Mouse (Mus musculus): Measurements from ENCODE around the gene Lifr.
A peak's percentile ranks its signal among the peaks of the same experiment; 100 is the strongest.

Gene Lifr

DNA sequence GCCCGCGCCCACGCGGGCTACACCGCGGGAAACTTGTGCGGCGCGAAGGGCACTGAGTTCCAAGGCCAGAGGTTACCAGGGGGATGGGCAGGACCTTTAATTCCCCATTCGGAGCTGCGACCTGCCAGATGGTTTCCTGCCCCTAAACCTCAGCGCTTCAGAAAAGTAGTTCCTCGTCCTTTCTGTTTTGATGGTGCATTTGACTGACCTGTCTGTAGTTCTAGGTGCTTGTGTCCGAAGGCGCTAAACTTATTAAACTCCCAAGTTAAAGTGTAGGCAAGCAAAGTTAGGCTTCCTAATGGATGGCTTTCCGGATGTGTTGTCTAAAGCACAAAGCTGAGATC, 39.5 kb downstream of the Lifr start:
- DNase-seq, result no peak

DNA sequence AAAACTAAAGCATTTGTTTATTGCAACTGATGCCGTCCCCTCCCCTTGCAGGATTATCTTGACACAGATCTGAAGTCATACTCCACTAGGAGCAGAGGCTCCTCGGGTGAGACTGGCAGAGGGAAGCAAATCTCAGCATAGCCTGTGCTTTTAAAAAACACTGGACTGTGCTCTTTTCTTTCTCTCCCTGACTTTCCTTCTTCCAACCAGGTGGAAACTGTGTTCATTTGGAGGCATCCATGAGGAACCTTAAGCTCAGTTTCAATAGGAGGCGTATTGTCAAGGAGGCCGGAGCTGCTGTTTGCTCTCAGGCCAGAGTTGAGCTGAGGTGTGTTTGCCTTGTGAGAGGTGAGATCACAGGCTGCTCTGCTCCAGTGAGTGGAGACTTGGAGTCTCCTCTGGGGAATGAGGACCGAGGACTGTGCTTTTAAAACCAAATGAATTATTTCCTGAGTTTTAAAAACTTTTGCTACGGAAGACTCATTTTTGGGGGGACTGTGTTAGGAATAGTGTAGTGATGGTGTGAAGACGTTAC, 40.3 kb downstream of the Lifr start:
- DNase-seq, result peak; percentile 21 to 41

DNA sequence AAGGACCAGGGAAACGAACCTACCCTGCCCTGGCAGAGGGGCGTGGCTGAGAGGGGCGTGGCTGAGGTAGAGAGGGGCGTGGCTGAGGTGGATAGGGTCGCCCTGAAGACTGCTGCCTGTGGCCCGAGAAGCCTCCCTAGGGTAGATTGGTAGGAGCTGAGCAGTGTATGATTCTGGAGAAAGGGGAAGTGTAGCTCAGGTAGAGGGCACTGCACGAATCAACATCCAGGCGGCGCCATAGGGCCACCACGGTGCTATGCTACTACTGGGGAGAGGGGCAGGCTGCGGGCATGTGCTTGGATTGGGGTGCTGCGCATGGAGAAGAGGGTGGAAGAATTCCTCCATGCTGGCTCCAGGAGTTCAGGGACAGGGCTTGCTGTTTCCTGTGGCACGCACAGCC, 42.3 kb downstream of the Lifr start:
- peak; percentile 54 to 59 for DNase-seq

DNA sequence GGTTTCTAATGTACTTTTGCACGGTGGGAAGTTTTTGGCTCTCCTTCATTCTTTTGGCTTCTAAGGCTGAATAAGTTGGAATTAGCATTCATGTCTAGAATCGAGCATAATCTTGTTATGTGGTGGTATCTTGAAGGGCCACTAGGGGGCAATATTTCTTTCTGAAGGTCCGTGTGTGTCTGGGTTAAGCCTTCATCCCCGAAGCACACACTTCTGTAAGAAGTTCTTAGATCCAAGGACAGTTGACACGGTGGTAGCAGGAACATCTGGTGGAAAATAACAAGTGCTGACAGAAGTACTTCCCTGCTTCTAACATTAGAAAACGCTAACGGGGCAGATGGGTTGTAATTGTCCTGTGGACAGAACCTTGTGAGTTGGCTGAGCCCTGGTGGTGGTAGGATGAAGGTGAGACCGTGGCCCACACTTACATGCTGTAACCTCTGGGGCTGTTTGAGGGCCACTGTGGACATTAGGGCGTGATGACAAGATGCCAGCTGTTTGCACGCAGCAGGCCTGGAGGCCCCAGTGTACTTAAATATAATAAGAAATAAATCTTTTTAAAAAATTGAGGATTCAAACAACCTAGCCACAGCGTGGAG, 44.1 kb downstream of the Lifr start:
- DNase-seq, result no peak

DNA sequence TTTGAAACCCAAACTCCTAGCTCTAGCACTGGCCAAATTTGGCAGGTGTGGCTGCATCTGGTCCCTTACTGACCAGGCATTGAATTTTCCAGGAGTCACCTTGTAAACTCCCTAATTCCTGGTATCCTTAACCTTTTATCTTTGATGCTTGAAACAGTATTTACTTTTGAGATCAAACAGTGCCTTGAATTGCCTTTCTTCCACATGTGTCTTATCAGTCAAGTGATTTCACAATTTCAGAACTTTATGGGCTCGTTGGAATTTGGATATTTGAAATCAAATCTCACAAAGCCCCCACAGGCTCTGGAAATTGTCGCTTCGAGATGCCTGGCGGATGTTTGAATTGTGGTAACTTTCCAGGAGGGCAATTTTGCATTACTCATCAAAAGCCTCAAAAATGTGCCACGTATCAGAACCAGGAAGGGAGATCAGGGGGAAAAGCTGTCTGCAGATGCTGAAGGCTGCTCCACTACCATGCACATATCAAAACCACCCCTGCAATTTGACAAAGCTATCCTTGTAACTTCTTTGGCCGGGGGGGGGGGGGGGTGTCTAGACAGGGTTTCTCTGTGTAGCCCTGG, 45.7 kb downstream of the Lifr start:
- no peak for DNase-seq

DNA sequence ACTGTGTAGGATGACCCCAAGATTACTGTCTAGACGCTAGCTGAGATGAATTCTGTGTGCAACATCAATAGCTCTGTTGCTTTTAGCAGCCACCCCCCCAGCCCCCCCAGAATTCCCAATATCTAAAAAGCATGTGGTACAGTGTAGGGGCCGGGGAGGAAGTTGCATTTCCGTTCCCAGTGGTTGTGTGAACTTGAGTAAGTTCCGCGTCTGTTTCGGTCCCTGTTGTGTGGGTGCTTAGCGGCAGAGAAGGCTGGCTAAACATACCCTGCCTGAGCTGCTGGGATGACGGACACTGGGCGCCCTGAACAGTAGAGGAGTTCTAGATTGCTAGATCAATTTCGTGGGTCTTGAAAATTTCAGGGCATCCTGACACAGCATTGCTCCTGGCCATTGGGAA, 46.5 kb downstream of the Lifr start:
- no peak for DNase-seq

DNA sequence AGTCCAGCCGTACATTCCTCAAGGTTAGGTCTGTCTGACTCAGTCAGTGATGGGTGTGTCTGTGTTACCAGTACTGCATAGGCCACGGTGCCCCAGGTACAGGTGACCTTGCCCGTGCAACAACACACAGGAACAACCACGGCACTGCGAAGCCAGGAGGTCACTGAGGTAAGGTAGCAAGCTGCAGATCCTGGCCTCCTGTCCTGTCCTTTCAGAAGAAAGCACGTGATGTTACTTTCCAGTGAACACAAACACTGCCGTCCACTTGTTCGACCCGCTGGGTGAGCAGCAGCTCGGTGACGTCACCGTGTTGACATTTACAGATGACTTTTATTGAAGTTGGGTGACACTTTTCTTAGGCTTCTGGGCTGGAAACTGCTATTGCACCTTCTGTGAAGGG, 47.2 kb downstream of the Lifr start:
- DNase-seq, result peak; percentile 32 to 53

DNA sequence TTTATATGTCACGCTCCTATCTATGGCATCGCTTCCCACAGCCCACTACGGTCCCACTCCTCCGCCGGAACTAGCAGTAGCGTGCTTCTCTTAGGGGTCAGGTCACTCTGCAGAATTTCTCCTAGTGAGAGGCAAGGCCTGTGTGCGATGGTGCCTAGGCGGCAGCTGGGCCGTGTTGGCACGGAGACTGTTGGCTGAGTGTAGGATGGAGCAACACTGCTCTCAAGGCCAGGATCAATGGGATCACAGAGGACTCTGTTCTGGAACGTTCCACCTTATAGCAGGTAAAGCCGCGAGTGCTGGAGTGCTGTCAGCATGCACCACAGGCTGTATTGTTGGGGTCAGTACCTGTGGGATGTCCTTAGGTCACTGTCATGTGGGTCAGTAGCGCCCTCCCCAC, 48.1 kb downstream of the Lifr start:
- DNase-seq, result no peak

DNA sequence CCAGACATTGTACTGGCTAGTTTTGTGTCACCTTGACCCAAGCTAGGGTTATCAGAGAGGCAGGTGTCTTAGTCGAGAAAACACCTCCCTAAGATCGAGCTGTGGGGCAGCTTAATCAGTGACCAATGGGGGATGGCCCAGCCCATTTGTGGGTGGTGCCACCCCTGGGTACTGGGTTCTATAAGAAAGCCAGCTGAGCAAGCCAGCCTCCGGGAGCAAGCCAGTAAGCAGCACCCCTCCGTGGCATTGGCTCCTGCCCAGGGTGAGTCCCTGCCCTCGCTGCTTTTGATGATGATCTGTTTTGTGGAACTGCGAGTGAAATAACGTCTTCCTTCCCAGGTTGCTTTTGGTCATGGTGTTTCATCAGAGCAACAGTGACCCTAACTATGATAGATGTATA, 49.9 kb downstream of the Lifr start:
- no peak for DNase-seq

DNA sequence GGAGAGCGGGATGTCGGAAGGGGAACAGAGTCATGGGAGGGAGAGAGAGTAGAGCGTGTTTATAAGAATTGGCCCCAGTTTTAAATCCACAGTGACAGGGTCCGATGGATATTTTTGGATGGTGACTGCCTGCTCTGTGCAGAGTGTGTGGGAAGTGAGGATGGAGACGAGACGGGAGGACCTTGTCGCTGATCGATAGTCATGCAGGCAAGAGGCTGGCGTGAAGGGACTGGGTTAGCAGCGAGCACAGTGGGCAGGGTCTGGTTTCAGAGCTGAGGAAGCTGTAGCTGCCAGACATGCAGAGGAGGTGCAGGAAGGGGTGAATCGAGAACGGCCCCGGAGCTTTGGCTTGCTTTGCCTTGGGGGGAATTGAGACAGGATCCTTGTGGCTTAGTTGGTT, 50.8 kb downstream of the Lifr start:
- no peak for DNase-seq

DNA sequence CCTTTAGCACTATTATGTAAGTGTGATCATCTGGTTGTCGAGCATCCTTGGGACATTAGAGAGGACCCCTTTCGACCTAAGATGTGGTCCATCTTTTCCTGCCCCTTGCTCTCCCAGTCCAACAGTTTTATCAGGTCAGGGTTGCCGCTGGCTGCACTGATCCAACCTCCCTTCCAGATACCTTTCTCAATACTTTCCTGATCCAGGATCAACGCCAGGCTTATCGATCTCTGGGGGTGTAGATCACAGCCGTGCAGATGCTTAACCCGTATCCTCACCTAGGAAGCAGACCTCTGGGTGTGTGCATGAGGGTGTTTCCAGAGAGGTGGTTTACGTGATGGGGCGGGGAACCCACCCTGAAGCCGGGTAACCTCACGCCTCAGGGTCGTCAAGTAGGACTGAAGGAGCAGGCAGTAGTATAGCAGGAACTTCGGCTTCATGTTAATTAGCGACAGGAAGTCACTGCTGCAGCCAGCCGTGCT, 53.3 kb downstream of the Lifr start:
- DNase-seq, result no peak

DNA sequence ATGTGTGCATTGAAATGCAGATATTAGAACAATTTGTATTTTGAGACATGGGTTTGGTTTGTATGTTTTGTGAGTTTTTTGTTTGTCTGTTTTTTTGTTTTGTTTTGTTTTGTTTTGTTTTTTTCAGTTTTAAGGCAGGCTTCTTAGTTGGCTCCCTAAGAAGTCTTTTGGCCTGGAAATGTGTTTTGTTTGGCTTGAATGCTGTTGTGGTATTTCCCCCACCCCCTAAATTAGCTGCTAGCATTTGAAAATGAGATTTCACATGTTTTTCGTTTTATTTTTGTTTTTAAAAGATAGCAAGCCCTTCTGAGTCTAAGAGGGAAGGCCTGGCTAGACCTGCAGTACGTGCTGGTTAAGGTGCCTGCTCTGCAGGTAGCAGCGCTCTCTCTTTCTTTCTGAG, 54.1 kb downstream of the Lifr start:
- DNase-seq, result no peak

DNA sequence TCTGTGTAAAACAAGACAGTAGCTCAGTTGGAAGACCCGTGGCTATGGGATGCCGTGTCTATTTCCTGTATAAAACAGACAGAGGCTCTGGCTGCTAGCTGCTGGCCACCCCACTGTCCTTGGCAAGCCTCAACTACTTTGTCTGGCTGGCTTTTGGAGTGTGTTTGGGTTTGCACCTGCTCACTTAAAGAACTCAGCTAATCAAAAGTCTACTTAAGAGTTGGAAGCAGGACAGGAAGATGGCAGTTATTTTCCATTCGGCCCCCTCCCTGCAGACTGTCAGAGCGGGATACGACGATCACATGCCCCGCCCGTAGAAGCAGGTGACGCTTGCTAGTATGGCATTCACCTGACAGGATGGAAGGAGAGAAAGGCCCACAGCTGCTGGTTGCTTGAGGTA, 54.5 kb downstream of the Lifr start:
- peak in 1 of 2 experiments; percentile 33 for DNase-seq

DNA sequence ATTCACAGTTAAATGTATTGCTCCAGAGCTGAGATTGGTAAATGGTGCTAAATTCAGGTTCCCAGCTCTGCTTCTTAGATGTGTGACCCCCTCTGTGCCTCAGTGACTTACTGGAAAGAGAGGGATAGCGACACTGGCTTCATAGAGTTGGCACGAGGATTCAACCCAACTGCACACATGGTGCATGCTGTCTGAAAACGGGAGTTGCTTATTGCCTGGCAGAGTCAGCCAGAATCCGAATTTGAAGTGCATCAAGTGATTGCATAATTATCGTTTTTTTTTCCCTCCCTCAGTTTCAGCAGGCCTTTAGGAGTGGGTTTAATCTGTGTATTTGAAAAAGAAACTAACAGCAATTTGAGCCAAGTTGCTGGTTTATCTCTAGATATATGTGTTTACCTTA, 55.1 kb downstream of the Lifr start:
- no peak for DNase-seq

DNA sequence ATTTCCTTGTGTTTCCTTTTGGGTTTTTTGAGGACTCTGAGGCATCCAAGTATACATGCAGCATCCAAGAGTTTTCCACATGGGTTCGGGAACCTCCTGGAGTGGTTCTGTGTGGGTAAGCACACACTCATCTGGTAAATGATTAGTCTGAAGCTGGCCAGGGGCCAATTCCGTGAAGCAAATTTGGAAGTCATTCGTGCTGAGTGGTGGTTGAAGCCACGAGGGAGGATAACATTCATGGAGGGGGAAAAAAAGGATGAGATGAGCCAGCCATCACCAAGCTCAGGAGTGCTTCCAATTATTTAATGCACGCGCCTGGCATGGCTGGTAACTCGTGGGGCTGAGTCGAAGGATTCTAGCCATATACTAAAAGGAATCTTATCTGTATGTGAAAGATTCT, 56.1 kb downstream of the Lifr start:
- DNase-seq, result peak; percentile 72 to 78

DNA sequence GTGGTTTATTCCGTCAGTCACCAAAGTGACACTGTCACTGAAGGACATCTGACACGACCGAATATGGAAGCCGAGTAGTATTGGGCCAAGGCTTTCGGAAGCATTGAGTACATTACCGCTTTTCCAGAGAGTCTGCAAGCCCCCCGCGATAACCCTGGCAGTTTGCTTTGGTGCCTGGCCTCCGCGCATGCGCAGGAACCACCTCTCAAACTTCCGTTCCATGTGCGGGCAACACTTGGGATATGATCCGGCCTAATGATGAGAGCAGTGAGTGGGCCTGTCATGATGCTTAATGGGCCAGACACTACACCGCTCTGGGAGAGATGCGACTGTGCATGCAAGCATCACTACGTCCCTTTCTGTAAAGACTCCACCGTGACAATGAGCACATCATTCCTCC, 59.4 kb downstream of the Lifr start:
- DNase-seq, result peak in 1 of 2 experiments; percentile 57

DNA sequence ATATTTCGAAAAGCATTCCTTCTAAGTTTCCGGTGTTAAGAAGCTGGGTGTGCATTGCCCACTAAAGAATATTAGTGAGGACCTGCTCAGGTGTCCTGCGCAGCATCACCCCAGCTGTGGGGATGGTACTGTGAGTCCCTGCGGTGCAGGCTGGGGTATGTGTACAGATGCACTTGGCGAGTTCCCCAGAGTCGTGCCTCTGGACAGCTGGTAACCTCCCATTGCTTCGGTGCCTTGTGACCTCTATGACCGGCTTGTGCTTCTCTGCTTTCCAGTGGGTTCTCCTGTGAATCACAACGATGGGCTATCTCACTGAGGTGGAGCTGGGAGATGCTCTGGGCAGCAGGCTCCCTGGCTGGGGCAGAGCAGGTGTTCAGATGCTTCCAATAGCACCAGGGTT, 60.2 kb downstream of the Lifr start:
- DNase-seq, result no peak

DNA sequence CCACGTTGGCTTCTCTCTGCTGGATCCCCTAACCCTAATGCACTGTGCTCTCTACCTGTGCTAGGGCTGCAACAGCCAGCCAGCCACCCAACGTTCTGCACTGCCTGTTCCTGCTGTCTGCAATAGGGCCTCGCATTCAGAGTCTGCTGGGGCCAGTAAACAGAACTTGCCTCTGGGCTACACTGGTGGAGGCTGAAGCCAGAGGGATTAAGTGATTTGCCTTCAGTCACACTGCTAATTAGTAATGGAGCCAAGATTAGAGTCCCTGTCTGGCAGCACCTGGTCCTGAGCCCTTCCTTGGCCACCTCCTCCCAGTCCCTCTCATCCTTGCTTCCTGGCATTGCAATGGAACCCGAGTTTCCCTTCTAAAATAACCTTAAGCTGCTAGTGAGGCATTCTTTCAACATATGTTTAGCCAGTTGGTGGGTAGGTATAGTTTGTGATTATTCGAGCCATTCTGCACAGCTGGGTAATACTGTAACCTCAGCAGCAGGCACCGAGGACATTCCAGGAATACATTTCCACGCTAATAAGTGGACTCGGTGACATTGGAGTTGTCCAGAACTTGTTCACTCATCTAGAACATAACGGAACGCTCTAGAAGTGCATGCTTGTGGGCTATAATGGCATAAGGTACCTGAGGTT, 61.8 kb downstream of the Lifr start:
- no peak for DNase-seq

DNA sequence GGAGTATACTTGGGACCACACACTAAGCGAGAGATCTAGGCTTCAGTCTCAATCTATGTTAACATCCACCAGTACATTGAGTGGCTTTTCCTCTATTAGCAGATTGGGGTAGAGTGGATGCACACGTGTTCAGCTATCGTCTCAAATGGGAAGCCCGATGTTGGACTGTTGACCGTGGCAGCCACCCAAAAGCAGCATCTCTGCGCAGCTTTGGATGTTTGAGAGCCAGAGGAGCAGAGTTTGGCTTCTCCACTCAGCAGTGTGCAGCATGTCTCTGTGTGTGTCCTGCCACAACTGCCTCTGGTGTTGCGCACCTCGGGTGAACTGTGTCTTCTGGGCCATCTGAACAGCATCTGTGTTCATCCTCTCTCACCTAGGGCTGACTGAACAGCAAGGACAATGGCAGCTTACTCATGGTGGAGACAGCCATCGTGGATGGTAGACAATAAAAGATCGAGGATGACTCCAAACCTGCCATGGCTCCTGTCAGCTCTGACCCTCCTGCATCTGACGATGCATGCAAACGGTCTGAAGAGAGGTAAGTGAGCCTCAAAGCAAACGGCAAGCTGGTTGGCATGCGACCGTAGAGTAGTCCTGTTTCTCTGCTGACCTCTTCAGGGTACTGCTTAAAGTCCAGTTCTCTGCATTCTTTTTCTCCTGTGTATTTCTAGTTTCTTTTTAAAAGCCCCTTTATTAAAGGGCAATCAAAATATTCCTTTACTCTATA, 63.8 kb downstream of the Lifr start:
- peak; percentile 65 to 75 for DNase-seq

DNA sequence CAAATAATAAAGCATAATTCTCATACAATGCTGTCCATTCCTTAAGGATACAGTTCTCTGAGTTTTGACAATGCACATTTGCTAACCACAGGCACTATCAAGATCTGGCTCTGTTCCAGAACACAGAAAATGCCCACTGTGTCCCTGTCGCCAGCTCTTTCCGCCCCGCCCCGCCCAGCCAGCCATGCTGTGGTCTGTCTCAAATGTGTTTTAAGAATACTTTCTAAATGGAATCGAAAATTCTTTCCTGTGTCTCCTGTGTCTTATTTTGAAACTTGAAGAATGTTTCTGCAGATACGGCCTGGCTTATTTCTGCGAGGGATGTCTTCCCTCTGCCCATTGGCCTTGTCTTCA, 64.3 kb downstream of the Lifr start:
- peak; percentile 44 to 63 for DNase-seq

DNA sequence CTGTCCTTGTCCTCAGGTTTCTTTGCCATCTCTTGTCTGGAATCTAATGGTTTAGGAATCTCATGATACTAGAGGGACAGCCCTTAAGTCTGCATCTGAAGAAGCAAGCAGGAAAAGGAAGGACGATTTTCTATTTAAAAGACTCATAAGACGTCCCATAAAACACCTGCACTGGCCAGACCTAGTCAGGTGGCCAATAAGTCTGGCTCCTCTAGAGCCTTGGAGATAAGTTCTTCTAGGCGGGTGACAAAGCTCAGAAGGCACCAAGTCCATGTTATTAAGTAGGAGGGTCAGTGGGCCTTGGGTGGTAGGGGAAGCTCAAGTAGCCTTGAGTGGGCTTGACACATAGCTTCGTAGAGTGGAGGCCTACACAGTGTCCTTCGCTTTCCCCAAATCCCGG, 67.2 kb downstream of the Lifr start:
- DNase-seq, result no peak

DNA sequence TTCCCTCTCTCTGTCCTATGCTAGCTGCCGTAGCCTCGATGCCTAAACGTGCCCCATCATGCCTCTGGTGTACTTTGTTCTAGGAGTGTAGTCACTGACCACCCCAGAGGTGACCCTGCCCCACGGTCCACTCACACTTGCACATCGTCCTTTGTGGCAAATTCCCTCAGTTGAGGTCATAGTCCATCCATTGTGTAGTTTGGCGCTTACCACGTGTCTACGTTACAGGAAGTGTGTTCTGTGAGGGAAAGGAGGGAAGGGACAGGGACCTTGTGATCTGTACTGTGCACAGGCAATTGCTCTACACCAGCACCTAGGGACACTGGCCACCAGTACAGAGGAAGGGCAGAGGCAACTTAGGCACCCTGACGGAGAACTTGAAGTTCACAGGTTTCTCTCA, 69.5 kb downstream of the Lifr start:
- DNase-seq, result no peak

DNA sequence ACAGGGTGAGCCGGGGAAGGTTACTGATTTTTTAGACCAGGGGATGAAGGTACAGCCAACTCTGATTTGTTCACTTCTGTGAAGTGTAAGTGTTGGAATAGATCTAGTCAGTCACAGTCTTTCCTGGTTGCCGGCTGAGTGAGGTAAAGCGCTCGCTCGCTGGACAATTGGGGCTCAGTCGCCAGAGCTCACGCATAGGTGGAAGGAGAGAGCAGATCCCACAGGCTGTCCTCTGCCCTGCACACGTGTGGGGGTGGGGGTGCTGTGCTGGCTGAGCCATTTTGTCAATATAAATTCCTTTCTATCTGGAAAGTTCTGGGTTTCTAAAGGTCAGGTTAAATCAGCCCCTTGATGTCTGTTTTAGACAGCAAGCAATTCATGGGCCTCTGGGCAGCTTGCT, 69.9 kb downstream of the Lifr start:
- no peak for DNase-seq

DNA sequence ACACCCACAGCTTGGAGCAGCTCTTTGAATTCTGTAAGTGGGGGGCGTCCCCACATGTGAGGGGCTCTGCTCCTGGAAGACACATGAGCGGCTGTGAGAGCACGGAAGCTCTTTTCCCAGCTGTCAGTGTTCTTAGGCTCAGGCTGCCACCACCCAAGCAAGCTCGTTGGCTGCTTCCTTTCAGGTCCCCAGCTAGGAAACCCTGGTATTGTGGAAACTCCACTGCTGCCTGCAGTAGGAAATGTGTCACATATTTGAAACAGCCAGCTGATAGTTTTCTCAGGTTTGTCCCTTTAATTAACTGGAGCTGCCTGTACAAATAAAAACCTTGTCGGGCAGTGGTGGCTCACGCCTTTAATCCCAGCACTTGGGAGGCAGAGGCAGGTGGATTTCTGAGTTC, 73.4 kb downstream of the Lifr start:
- no peak for DNase-seq

All from kidney, postnatal 4 days (tissue).